Mouse (Mus musculus) kidney, embryonic 16.5 days (tissue): ENCODE results near the gene Fchsd2. TPM values are rescaled to one million over a fixed set of nuclear protein-coding genes. Genes with fewer than 3 reads are reported as not detected.

Source experiments
- ATAC-seq: fragments of 200-750 bp; cut with Nextera tagmentation; 2 replicates; pipeline ENCODE4 v1.8.0; 2017; ENCODE audit warnings: moderate TSS enrichment; ENCODE audit not compliant: low FRiP score, low TSS enrichment
- H3K27ac ChIP-seq: fragments of 300-500 bp; sonication (generic); 2 replicates; pipeline ENCODE4 v1.5.1; 2014; ENCODE audit warnings: low read length
- H3K27me3 ChIP-seq: fragments of 300-500 bp; sonication (generic); 2 replicates; pipeline ENCODE4 v1.6.1; 2014; ENCODE audit warnings: low read length, control low read depth, mixed read lengths; ENCODE audit not compliant: insufficient read depth
- H3K36me3 ChIP-seq: fragments of 300-500 bp; sonication (generic); 2 replicates; pipeline ENCODE4 v1.6.1; 2014; ENCODE audit warnings: low read length, control low read depth, mixed read lengths; ENCODE audit not compliant: insufficient read depth
- H3K4me1 ChIP-seq: fragments of 300-500 bp; sonication (generic); 2 replicates; pipeline ENCODE4 v1.6.1; 2014; ENCODE audit warnings: low read length, control low read depth, mixed read lengths; ENCODE audit not compliant: insufficient read depth
- H3K4me2 ChIP-seq: fragments of 300-500 bp; sonication (generic); replicated peaks from 2 replicates; pipeline ENCODE4 v1.6.1; 2014; ENCODE audit warnings: low read depth, low read length
- H3K4me3 ChIP-seq: fragments of 300-500 bp; sonication (generic); 2 replicates; pipeline ENCODE4 v1.5.1; 2014; ENCODE audit warnings: mild to moderate bottlenecking, low read length
- H3K9ac ChIP-seq: fragments of 300-500 bp; sonication (generic); replicated peaks from 2 replicates; pipeline ENCODE4 v1.6.1; 2014; ENCODE audit warnings: low read length
- H3K9me3 ChIP-seq: fragments of 300-500 bp; sonication (generic); 2 replicates; pipeline ENCODE4 v1.6.1; 2016; ENCODE audit warnings: low read length, control low read depth
- WGBS: fragments of 180-500 bp; shearing (Covaris S2); extraction: QIAGEN DNeasy Blood & Tissue Kit; methylation state at CpG from one replicate; pipeline ENCODE4 v1.1.7; 2014; 5-methylcytosine and 5-hydroxymethylcytosine counted together
- polyA plus RNA-seq: library from polyadenylated mRNA; unstranded; fragments of >200 nt; fragmentation: Nextera tagmentation; extraction: Ambion mirVana; gene quantifications from 2 replicates; pipeline ENCODE4 v1.2.1, GENCODE M21; 2015

Fchsd2 gene
- 24.6 and 28.5 TPM in 2 replicates for polyA plus RNA-seq

DNA sequence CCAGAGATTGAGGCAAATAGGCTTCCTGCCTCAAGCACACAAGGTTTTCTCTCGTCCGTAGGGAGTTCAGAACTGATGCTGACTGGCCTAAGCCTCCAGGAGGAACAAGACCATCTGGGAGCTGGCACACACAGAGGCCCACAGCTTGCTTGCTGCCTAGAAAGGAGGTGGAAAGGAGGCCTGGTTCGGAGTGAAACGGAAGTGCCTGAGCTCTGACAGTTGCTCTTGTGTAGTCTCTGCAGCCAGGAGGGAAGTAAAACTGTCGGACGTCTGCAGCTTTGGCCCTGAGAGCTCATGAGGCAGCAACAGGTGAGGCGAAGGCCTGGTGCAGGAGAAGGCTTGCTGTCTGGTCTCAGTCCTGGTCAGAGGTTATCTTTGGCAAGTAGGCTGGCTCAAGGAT, at the start of gene Fchsd2:
Gene Fchsd2 (plus strand): TSS at position 246 of the 400 bp plus-strand sequence.
- no peaks in the 10 kb centered on the region for H3K36me3 ChIP-seq
- no peaks in the 10 kb centered on the region for H3K9me3 ChIP-seq
- H3K27ac ChIP-seq: no peak within 1 kb of the TSS; the same call in 1 of the 2 replicates
- H3K27me3 ChIP-seq: no peaks in the 10 kb centered on the region
- 58% methylated on average over 7 of the region's 7 CpGs for WGBS
- ATAC-seq: no peak
- no peak within 1 kb of the TSS for H3K4me2 ChIP-seq
- H3K4me1 ChIP-seq: peaks cover 4% of the 10 kb centered on the region; the same call in 1 of the 2 replicates
- no peak within 1 kb of the TSS for H3K9ac ChIP-seq
- H3K4me3 ChIP-seq: no peak within 1 kb of the TSS

DNA sequence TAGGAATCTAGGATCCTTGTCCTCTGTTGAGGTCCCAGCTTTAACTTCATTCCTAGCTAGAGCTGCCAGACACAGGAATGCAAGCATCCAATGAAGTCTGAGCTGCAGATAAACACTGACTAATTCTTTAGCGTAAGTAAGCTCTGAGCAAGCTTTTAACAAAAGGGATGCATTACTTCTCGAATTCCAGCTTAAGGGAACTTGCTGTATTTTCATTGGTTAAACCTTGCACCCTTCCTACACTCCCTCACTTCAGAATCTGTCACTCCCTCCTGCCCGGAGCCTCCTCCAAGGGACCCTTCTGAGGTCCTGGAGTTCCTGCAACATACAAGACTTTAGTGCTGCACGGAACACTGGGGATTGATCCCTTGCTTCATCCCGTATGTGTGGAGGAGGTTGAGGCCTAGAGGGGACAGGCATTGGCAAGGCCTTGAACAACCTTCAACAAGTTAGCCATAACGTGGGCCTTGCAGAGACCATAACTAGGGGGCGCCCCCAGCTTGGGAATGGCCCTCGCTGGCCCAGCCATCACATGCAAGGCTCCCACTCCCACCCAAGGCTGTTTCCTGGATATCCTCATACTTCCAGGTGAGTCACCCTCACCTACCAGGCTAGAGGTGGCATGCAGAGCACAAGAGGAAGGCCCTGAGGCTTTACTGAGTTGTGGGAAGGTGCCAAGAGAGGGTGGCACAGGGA, 48.7 kb upstream of the Fchsd2 start:
- Histone ChIP-seq H3K27ac (no peak overlapping the region), H3K36me3 (no peaks in the 10 kb centered on the region), H3K9me3 (no peaks in the 10 kb centered on the region), H3K4me2 (no peak overlapping the region), H3K4me1 (peaks cover 17% of the 10 kb centered on the region), H3K9ac (no peak overlapping the region), H3K27me3 (no peaks in the 10 kb centered on the region), H3K4me3 (no peak overlapping the region)
- no peak for ATAC-seq
- WGBS: 40% methylated on average over 8 of the region's 8 CpGs

DNA sequence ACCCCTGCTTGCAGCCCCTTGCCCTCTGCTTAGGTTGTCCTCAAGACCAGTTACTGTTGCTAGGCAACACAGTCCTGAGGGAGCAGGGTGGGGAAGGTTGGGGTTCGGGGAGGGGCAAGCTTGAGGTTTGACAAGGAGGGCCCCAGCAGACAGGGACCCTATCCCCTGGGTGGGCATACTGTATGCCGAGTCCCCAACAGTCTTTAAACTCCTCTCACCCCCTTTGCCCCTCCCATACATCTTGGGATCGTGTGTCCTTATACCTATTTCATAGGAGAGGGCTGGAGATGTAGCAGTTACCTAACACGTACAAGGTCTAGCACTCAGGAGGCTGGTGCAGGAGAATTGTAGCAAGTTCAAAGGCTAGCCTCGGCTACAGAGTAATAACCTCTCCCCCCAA, 44.4 kb upstream of the Fchsd2 start:
- 69% methylated on average over 5 of the region's 5 CpGs for WGBS
- H3K4me2 ChIP-seq: no peak overlapping the region
- no peaks in the 10 kb centered on the region for H3K36me3 ChIP-seq
- no peaks in the 10 kb centered on the region for H3K9me3 ChIP-seq
- peaks cover 7% of the 10 kb centered on the region for H3K4me1 ChIP-seq
- H3K9ac ChIP-seq: no peak overlapping the region
- no peak overlapping the region for H3K27ac ChIP-seq
- no peaks in the 10 kb centered on the region for H3K27me3 ChIP-seq
- no peak overlapping the region for H3K4me3 ChIP-seq
- no peak for ATAC-seq

DNA sequence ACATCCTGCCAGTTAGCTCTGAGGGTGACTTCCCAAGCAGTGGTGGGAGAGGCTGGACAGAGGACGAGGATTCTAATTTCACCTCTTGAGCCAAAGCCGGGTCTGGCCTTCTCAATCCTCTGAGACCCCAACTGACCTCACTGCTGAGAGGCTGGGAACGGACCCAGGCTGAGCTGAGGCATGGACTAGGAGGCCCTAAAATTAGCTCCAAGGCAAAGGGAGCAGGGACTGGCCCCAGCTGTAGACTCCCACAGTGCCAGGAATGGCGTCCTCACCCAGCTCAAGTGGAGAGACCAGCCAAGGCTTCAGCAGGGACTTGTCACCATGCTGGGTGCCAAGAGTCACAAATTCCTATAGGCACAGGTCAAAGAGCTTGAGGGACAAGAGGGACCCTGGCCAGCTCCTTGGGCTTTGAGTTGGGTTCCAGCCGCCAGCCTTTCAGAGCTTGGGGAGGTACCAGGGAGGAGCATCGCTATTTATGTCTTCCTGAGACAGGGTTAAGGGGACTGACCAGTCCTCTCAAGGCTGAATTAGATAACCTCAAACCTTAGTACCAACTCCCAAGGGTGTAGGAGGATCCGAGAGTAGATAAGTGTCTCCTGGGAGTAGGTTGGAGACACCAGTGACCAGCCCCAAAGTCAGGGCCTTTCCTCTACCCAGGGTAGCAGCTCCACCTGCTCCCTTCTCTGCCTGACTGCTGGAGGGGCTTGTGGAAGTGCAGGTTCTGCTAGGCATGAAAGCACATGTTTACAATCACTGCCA, 43.2 kb upstream of the Fchsd2 start:
- ATAC-seq: no peak
- H3K27ac ChIP-seq: no peak overlapping the region

DNA sequence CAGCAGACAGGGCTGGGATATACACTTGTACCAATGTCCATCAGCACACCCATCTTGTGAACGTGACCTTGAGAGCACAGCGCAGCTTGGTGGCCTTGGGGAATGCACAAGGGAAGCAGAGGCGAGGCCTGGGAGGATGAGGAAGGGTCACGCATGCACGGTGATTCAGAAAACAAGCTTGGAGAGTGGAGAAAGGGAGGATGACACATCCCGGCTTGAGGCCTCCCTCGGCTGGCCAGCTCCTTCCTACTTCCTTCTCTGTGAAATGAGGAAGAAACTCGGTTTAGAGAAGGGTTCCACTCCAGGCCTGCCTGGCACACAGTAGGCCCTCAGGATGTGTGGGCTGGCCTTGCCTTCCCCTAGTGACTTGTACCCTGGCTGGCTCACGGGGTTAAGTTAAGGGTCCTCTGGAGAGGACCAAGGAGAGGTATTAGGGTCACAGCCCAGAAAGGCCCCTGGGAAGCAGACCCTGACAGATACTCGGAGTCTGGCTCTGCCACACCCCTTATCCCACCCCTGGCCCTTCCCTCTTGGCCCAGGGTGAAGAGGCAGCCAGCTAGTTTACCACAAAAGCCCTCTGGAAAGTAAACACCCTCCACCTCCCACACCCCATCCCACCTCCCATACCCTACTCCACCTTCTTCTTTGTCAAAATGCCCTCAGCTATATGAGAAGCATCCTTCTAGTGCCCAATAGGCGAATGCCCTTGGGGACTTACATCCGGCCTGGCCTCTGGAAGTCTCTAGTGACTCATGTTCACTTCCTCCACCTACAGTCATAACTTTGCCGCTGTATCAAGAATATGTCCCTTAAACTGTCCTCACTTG, 41.7 kb upstream of the Fchsd2 start:
- Histone ChIP-seq H3K4me1 (peaks cover 7% of the 10 kb centered on the region), H3K4me3 (no peak overlapping the region), H3K9me3 (no peaks in the 10 kb centered on the region), H3K4me2 (no peak overlapping the region), H3K36me3 (no peaks in the 10 kb centered on the region), H3K9ac (no peak overlapping the region), H3K27ac (no peak overlapping the region), H3K27me3 (no peaks in the 10 kb centered on the region)
- peak; percentile 8; the same call in 1 of the 2 replicates for ATAC-seq
- 53% methylated on average over 13 of the region's 13 CpGs for WGBS

More for the DNA sequence above, 43.2 kb upstream of the Fchsd2 start:
- Histone ChIP-seq H3K9ac (no peak overlapping the region), H3K4me2 (no peak overlapping the region), H3K9me3 (no peaks in the 10 kb centered on the region), H3K4me1 (peaks cover 7% of the 10 kb centered on the region), H3K36me3 (no peaks in the 10 kb centered on the region), H3K27me3 (no peaks in the 10 kb centered on the region), H3K4me3 (no peak overlapping the region)
- 67% methylated on average over 7 of the region's 7 CpGs for WGBS

DNA sequence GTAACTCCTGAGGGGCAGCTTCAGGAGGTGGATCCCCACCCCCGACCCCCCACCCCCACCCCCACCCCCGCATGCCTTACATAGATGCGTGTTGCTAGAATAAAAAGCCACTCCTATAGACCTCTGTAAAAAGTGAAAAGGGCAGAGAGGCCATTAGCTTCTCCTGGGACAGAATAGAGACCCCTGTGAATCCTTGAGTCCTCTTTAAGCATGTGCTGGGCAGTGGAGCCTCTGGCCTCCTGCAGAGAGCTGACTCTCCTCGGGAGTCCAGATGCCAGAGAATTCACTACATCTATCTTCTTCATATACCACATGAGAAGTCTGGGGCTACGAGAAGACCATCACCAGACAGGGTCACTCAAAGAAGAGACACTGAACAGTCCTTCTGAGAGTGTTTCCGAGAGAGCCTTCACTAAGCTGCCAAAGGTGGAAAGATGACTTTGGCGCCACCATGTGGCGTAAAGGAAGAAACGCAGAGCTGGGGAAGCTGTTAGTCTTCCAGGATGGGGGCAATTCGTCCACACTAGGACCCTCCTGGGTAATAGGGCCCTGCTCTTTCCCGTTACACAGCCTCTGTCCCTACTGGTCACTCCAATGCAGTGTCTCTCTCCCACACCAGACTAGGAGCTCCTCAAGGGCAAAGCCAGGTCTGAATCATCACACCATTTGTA, 41.0 kb upstream of the Fchsd2 start:
- Histone ChIP-seq H3K9me3 (no peaks in the 10 kb centered on the region), H3K4me3 (no peak overlapping the region), H3K27ac (peak overlapping the region; percentile 46), H3K36me3 (no peaks in the 10 kb centered on the region), H3K27me3 (no peaks in the 10 kb centered on the region), H3K4me1 (peaks cover 7% of the 10 kb centered on the region), H3K9ac (no peak overlapping the region), H3K4me2 (no peak overlapping the region)
- ATAC-seq: peak; percentile 69
- WGBS: 14% methylated on average over 11 of the region's 11 CpGs

DNA sequence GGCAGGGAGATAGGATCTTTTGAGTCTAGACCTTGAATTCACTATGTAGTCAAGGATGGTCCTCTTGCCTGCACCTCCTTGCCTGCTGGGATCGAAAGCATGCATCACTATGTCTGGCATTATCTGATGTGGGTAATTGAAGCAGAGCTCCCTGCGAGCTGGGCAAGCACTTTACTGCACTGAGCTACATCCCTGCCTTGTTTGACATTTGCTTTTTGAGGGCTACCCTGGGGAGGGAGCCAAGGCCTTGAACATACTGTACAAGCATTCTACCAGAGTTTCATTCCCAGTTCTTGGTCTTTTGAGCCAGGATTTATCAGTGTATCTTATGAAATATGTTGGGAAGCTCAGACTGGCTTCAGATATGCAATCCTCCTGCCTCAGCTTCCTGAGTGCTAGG, 39.5 kb upstream of the Fchsd2 start:
- ATAC-seq: no peak
- H3K4me3 ChIP-seq: no peak overlapping the region
- H3K36me3 ChIP-seq: no peaks in the 10 kb centered on the region
- no peaks in the 10 kb centered on the region for H3K27me3 ChIP-seq
- peaks cover 7% of the 10 kb centered on the region for H3K4me1 ChIP-seq
- no peak overlapping the region for H3K4me2 ChIP-seq
- H3K9me3 ChIP-seq: no peaks in the 10 kb centered on the region
- WGBS: 71% methylated on average over 2 of the region's 2 CpGs
- H3K27ac ChIP-seq: no peak overlapping the region
- no peak overlapping the region for H3K9ac ChIP-seq

DNA sequence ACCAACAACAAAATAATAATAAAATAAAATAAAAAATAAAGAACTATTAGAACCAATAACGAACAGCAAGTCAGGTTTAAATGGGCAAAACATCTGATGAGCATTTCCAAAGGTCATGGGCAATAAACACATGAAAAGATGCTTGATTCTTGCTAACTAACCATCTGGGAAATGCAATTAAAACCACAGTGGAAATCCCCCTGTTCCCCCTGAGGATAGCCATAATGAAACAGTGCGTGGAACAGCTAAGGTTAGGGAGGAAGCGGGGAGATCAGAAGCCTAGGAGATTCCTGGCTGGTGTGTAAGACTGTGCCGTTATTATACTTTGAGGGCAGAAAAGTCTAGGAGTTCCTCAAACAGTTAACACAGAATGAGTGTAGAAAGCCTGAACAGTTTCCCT, 35.4 kb upstream of the Fchsd2 start:
- no peaks in the 10 kb centered on the region for H3K36me3 ChIP-seq
- H3K4me2 ChIP-seq: no peak overlapping the region
- H3K4me1 ChIP-seq: no peaks in the 10 kb centered on the region
- no peak overlapping the region for H3K27ac ChIP-seq
- H3K4me3 ChIP-seq: no peak overlapping the region
- no peaks in the 10 kb centered on the region for H3K27me3 ChIP-seq
- no peaks in the 10 kb centered on the region for H3K9me3 ChIP-seq
- H3K9ac ChIP-seq: no peak overlapping the region
- no peak for ATAC-seq
- WGBS: 53% methylated on average over 4 of the region's 4 CpGs

DNA sequence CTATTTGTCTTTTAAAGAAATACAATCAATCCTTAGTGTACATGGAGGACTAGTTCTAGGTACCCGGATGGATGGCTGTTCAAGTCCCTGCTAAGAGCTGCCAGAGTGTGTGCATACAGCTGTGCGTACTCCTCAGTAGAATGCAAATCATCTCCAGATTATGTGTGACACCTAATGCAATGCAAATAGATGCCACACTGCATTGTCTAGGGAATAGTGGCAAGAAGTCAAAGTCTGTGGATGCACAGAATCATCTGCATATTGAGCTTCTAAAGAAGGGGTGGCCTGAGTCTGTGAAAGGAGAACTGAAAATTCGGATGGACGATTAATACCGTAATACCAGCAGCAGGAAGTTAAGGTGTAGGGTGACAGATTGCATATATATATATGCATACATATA, 33.5 kb upstream of the Fchsd2 start:
- H3K9ac ChIP-seq: no peak overlapping the region
- H3K9me3 ChIP-seq: no peaks in the 10 kb centered on the region
- no peak overlapping the region for H3K4me2 ChIP-seq
- H3K4me3 ChIP-seq: no peak overlapping the region
- H3K4me1 ChIP-seq: no peaks in the 10 kb centered on the region
- no peaks in the 10 kb centered on the region for H3K36me3 ChIP-seq
- no peaks in the 10 kb centered on the region for H3K27me3 ChIP-seq
- ATAC-seq: no peak
- H3K27ac ChIP-seq: no peak overlapping the region
- 85% methylated on average over 5 of the region's 5 CpGs for WGBS
